In genomic region chr6:115544442-115544970, GRCm38 (mm10) we compare ENCODE assay signal across 8 mouse cellular contexts. TPM values are rescaled to one million over a fixed set of nuclear protein-coding genes. Genes with fewer than 3 reads are reported as not detected.
DNase-seq lines count a peak whose midpoint lies in the region; ATAC-seq and TF ChIP-seq lines count a peak whose summit lies in the region.

Gene Tsen2, plus strand, starts transcription at chr6:115544664.

- no peak for TF ChIP-seq CTCF in MEL (IDR thresholded peaks at IDR 0.05 in 2 of 3, conservative IDR thresholded peaks at IDR 0.05 in 1 of 3; ENCODE audit: control insufficient read depth in 1 of 3, insufficient read depth in 1 of 3, low read depth in 2 of 3, low read length in 3 of 3, poor library complexity in 1 of 3, severe bottlenecking in 1 of 3)
- no peak for TF ChIP-seq CTCF in cerebellum, adult 2 months (IDR thresholded peaks at IDR 0.05; ENCODE audit: borderline replicate concordance, insufficient read depth, low read depth, low read length)

- H3K9me3 ChIP-seq in MEL (replicated peaks; ENCODE audit: insufficient read depth, low read length): no peaks in the 10 kb centered on the region
- no peaks in the 10 kb centered on the region for H3K9me3 ChIP-seq in lung, embryonic 16.5 days (ENCODE audit: control insufficient read depth, low read length)

- H3K9ac ChIP-seq in MEL (ENCODE audit: control insufficient read depth, low read depth, low read length, poor library complexity, severe bottlenecking): peak within 1 kb of the TSS; percentile 73
- peak within 1 kb of the TSS; percentile 92 for H3K9ac ChIP-seq in lung, embryonic 16.5 days (ENCODE audit: low read length)

- H3K36me3 ChIP-seq in MEL (ENCODE audit: control insufficient read depth in 1 of 2, insufficient read depth in 2 of 2, low read length in 2 of 2): peaks cover 1 to 10% of the 10 kb centered on the region in 2 experiments; a peak in 3 of 4 replicates
- peaks cover 4% of the 10 kb centered on the region; the same call in 1 of the 2 replicates for H3K36me3 ChIP-seq in lung, embryonic 16.5 days (ENCODE audit: control insufficient read depth, insufficient read depth, low read length)

- peak; percentile 86 to 89 for ATAC-seq in hematopoietic stem cell, adult 5-6 weeks (replicated peaks in 1 of 2; ENCODE audit: insufficient read depth in 1 of 2, low FRiP score in 2 of 2, low TSS enrichment in 1 of 2, low read depth in 1 of 2, poor library complexity in 2 of 2, severe bottlenecking in 2 of 2)
- ATAC-seq in lung, embryonic 16.5 days (ENCODE audit: low read depth): peak; percentile 95

- peaks cover 0 to under 1% of the 10 kb centered on the region in 2 experiments; a peak in 2 of 4 replicates for H3K27me3 ChIP-seq in MEL (ENCODE audit: control insufficient read depth in 1 of 2, insufficient read depth in 2 of 2, low read length in 2 of 2)
- H3K27me3 ChIP-seq in cerebellum, adult 2 months (ENCODE audit: control insufficient read depth, insufficient read depth, low read length): no peaks in the 10 kb centered on the region
- no peaks in the 10 kb centered on the region for H3K27me3 ChIP-seq in lung, embryonic 16.5 days (ENCODE audit: control insufficient read depth, insufficient read depth, low read depth, low read length)

- H3K4me3 ChIP-seq in MEL (ENCODE audit: control insufficient read depth in 1 of 2, insufficient read depth in 1 of 2, low read depth in 2 of 2, low read length in 2 of 2): peak within 1 kb of the TSS; percentile 81 to 82
- H3K4me3 ChIP-seq in cerebellum, adult 2 months (replicated peaks; ENCODE audit: insufficient read depth, low read depth, low read length): peak within 1 kb of the TSS; percentile 78
- peak within 1 kb of the TSS; percentile 83 for H3K4me3 ChIP-seq in lung, embryonic 16.5 days (ENCODE audit: low read length)

- peak; percentile 98 for DNase-seq in MEL (ENCODE audit: low read depth, low spot score)
- DNase-seq in cerebellum, adult 2 months: peak; percentile 96 to 97
- peak; percentile 94 for DNase-seq in forelimb bud, embryonic 11.5 days (ENCODE audit: low read depth, low spot score)
- DNase-seq in layer of hippocampus, adult 9-10 months (ENCODE audit: low spot score): peak; percentile 90
- DNase-seq in ovary, postnatal 10 days (ENCODE audit: low spot score): peak; percentile 94
- DNase-seq in thymus, postnatal 10 days (ENCODE audit: low spot score in 2 of 2): peak; percentile 92 to 95

- WGBS in cerebellum, adult 2 months: 0% methylated on average over 38 of the region's 38 CpGs
- 0% methylated on average over 38 of the region's 38 CpGs for WGBS in lung, embryonic 16.5 days

- H3K4me2 ChIP-seq in lung, embryonic 16.5 days (ENCODE audit: low read depth, low read length): peak within 1 kb of the TSS; percentile 72

- TF ChIP-seq EP300 in MEL (IDR thresholded peaks at IDR 0.05; ENCODE audit: low read depth in 1 of 2, low read length in 2 of 2): 0 out of 4 replicates have a peak, but pooled peaks of 1 of the 2 experiments have one; percentile 4

- peak; percentile 81 to 89 for TF ChIP-seq POLR2A in MEL (IDR thresholded peaks at IDR 0.05; ENCODE audit: control insufficient read depth in 1 of 2, insufficient read depth in 1 of 2, low read depth in 1 of 2, low read length in 2 of 2, poor library complexity in 1 of 2)
- peak; percentile 80; the same call in 1 of the 2 replicates for TF ChIP-seq POLR2A in cerebellum, adult 2 months (IDR thresholded peaks at IDR 0.05; ENCODE audit: borderline replicate concordance, insufficient read depth, low read length)

- H3K4me1 ChIP-seq in MEL (ENCODE audit: control insufficient read depth in 1 of 2, insufficient read depth in 2 of 2, low read length in 2 of 2): peaks cover 0 to 19% of the 10 kb centered on the region in 2 experiments; a peak in 2 of 4 replicates
- no peaks in the 10 kb centered on the region for H3K4me1 ChIP-seq in cerebellum, adult 2 months (ENCODE audit: control insufficient read depth, insufficient read depth, low read length)
- H3K4me1 ChIP-seq in lung, embryonic 16.5 days (replicated peaks; ENCODE audit: control insufficient read depth, insufficient read depth, low read length): peaks cover 9% of the 10 kb centered on the region; the same call in 1 of the 2 replicates

- H3K79me2 ChIP-seq in MEL (ENCODE audit: control insufficient read depth, insufficient read depth, low read length, poor library complexity): peaks cover 10% of the 10 kb centered on the region

- TF ChIP-seq RAD21 in MEL (IDR thresholded peaks at IDR 0.05; ENCODE audit: low read depth, low read length): no peak

- H3K27ac ChIP-seq in MEL (ENCODE audit: control insufficient read depth, low read depth, low read length): peak within 1 kb of the TSS; percentile 32
- H3K27ac ChIP-seq in cerebellum, adult 2 months (ENCODE audit: insufficient read depth, low read length): peak within 1 kb of the TSS; percentile 40
- H3K27ac ChIP-seq in lung, embryonic 16.5 days (ENCODE audit: low read length): peak within 1 kb of the TSS; percentile 78

TF ChIP-seq in MEL, 35 proteins besides CTCF, POLR2A, EP300 and RAD21:
- no peak for TF ChIP-seq BHLHE40 (IDR thresholded peaks at IDR 0.05; ENCODE audit: borderline replicate concordance, low read depth, low read length)
- TF ChIP-seq MAX (IDR thresholded peaks at IDR 0.05; ENCODE audit: low read length): peak; percentile 88
- no peak for TF ChIP-seq ETS1 (IDR thresholded peaks at IDR 0.05; ENCODE audit: low read depth, low read length)
- TF ChIP-seq SIN3A (IDR thresholded peaks at IDR 0.05; ENCODE audit: low read length): peak; percentile 83
- TF ChIP-seq TBP (IDR thresholded peaks at IDR 0.05; ENCODE audit: low read depth, low read length): peak; percentile 68
- TF ChIP-seq ZKSCAN1 (IDR thresholded peaks at IDR 0.05; ENCODE audit: low read depth, low read length): no peak
- TF ChIP-seq KAT2A (conservative IDR thresholded peaks at IDR 0.05; ENCODE audit: low read depth, low read length): peak; percentile 47; the same call in 1 of the 2 replicates
- TF ChIP-seq ZMIZ1 (IDR thresholded peaks at IDR 0.05; ENCODE audit: low read depth, low read length): 0 out of 2 replicates have a peak, but pooled peaks have one; percentile 57
- peak; percentile 89 for TF ChIP-seq NELFE (IDR thresholded peaks at IDR 0.05; ENCODE audit: low read depth, low read length)
- peak; percentile 96 for TF ChIP-seq MXI1 (IDR thresholded peaks at IDR 0.05; ENCODE audit: low read depth, low read length)
- peak; percentile 54 for TF ChIP-seq TCF12 (IDR thresholded peaks at IDR 0.05; ENCODE audit: low read depth, low read length)
- TF ChIP-seq HCFC1 (IDR thresholded peaks at IDR 0.05; ENCODE audit: low read depth, low read length): peak; percentile 87
- peak; percentile 92 for TF ChIP-seq NRF1 (IDR thresholded peaks at IDR 0.05; ENCODE audit: insufficient read depth, low read depth, low read length, poor library complexity, severe bottlenecking)
- TF ChIP-seq ELF1 (IDR thresholded peaks at IDR 0.05; ENCODE audit: low read depth, low read length): peak; percentile 26; the same call in 1 of the 2 replicates
- no peak for TF ChIP-seq SMC3 (IDR thresholded peaks at IDR 0.05; ENCODE audit: low read depth, low read length)
- 0 out of 2 replicates have a peak, but pooled peaks have one; percentile 10 for TF ChIP-seq CHD2 (IDR thresholded peaks at IDR 0.05; ENCODE audit: low read length)
- no peak for TF ChIP-seq CHD1 (IDR thresholded peaks at IDR 0.05; ENCODE audit: low read depth, low read length)
- TF ChIP-seq MYC (IDR thresholded peaks at IDR 0.05; ENCODE audit: low read depth, low read length): peak; percentile 84
- peak; percentile 83 for TF ChIP-seq POLR2AphosphoS2 (IDR thresholded peaks at IDR 0.05; ENCODE audit: low read length)

RNA-seq across cellular contexts. Expression of gene Tsen2, which starts in this region (rescaled TPM):
- total RNA-seq in MEL (2012; rRNA removed): 24.6 and 27.0 TPM in 2 replicates
- 10 to 100 TPM in 1 of 2 experiments, not detected in 1; 32.6 TPM for polyA plus RNA-seq in MEL (2012; ENCODE audit: insufficient read depth in 1 of 2, insufficient read length in 2 of 2, low read depth in 1 of 2, low replicate concordance in 2 of 2, missing spikeins in 1 of 2)
- polyA plus RNA-seq in cerebellum, adult 2 months (2012; rRNA removed): 22.1 and 26.2 TPM in 2 replicates
- 14.7 and 19.9 TPM in 2 replicates for total RNA-seq in hematopoietic stem cell, adult 5-6 weeks (2017)
- 23.9 and 24.8 TPM in 2 replicates for polyA plus RNA-seq in lung, embryonic 16.5 days (2015; fragmentation: Nextera tagmentation; extraction: Ambion mirVana)

Comparison
In these comparisons a context has a peak if more than half of its experiments do, and no peak if none do; other contexts are left out.
1. Peak in every context shown above with its lines: DNase-seq, ATAC-seq, H3K4me3 ChIP-seq and H3K27ac ChIP-seq.